Mouse (Mus musculus) spleen, adult 2 months (tissue): ENCODE measurements around the gene Arhgap27. TPM values are rescaled to one million over a fixed set of nuclear protein-coding genes. Genes with fewer than 3 reads are reported as not detected.

ENCODE experiments used
- DNase-seq, 2 experiments: peaks; one replicate each; pipeline versions ENCODE4 v3.0.0 to v3.0.0-alpha.2; 2012 to 2021; ENCODE audit warnings: low spot score in 2 of 2, low read depth in 1 of 2
- H3K27ac ChIP-seq: fragments of 200-500 bp; 2 replicates; pipeline ENCODE4 v1.5.1; 2012; ENCODE audit warnings: low read length, inconsistent platforms; ENCODE audit not compliant: insufficient read depth
- H3K27me3 ChIP-seq: fragments of 200-500 bp; 2 replicates; pipeline ENCODE4 v1.6.1; 2012; ENCODE audit warnings: mild to moderate bottlenecking, moderate library complexity, low read length, inconsistent platforms; ENCODE audit not compliant: control insufficient read depth, insufficient read depth
- H3K36me3 ChIP-seq: fragments of 200-500 bp; 2 replicates; pipeline ENCODE4 v1.6.1; 2012; ENCODE audit warnings: mild to moderate bottlenecking, low read length, inconsistent platforms; ENCODE audit not compliant: control insufficient read depth, insufficient read depth
- H3K4me1 ChIP-seq: fragments of 200-500 bp; 2 replicates; pipeline ENCODE4 v1.6.1; 2011; ENCODE audit warnings: inconsistent platforms; ENCODE audit not compliant: control insufficient read depth, insufficient read depth, insufficient read length
- H3K4me3 ChIP-seq: fragments of 200-500 bp; 2 replicates; pipeline ENCODE4 v1.5.1; 2011; ENCODE audit warnings: mild to moderate bottlenecking, inconsistent platforms; ENCODE audit not compliant: insufficient read depth, insufficient read length; ENCODE audit errors: extremely low read depth
- CTCF ChIP-seq: fragments of 200-500 bp; IDR thresholded peaks from 2 replicates; pipeline ENCODE4 v1.5.1; 2011; ENCODE audit warnings: mild to moderate bottlenecking, inconsistent platforms; ENCODE audit not compliant: insufficient read depth, insufficient read length, insufficient replicate concordance; ENCODE audit errors: extremely low read depth
- POLR2A ChIP-seq: fragments of 200-500 bp; IDR thresholded peaks from 2 replicates; pipeline ENCODE4 v1.6.1; 2011; ENCODE audit warnings: low read depth, low read length, inconsistent platforms
- WGBS: fragments of 180-500 bp; shearing (Covaris S2); methylation state at CpG from one replicate; pipeline ENCODE4 v1.1.7; 2018; 5-methylcytosine and 5-hydroxymethylcytosine counted together
- polyA plus RNA-seq: library from polyadenylated mRNA; depleted of rRNA; stranded (reverse); fragments of >200 nt; gene quantifications from 2 replicates; pipeline ENCODE4 v1.2.3, GENCODE M21; 2012

The Arhgap27 gene
- polyA plus RNA-seq, 1 experiment: 90.0 TPM

GRCm38 (mm10) chr11:103311960-103312611, 51.4 kb downstream of the Arhgap27 start:
- H3K36me3 ChIP-seq: no peaks in the 10 kb centered on the region
- DNase-seq: no peak
- no peaks in the 10 kb centered on the region; the same call in 1 of the 2 replicates for H3K4me1 ChIP-seq
- no peak for TF ChIP-seq POLR2A
- TF ChIP-seq CTCF: no peak
- WGBS: 8% methylated on average over 30 of the region's 30 CpGs
- peak overlapping the region; percentile 29; the same call in 1 of the 2 replicates for H3K27ac ChIP-seq
- H3K27me3 ChIP-seq: peaks cover 3% of the 10 kb centered on the region; the same call in 1 of the 2 replicates
- H3K4me3 ChIP-seq: no peak overlapping the region

GRCm38 (mm10) chr11:103309956-103310574, 53.4 kb downstream of the Arhgap27 start:
- no peaks in the 10 kb centered on the region; the same call in 1 of the 2 replicates for H3K4me1 ChIP-seq
- no peak for DNase-seq
- no peak overlapping the region for H3K27ac ChIP-seq
- TF ChIP-seq CTCF (no peak), POLR2A (no peak)
- H3K27me3 ChIP-seq: peaks cover 3% of the 10 kb centered on the region; the same call in 1 of the 2 replicates
- H3K36me3 ChIP-seq: no peaks in the 10 kb centered on the region
- 27% methylated on average over 10 of the region's 10 CpGs for whole genome bisulfite sequencing
- no peak overlapping the region for H3K4me3 ChIP-seq

DNA sequence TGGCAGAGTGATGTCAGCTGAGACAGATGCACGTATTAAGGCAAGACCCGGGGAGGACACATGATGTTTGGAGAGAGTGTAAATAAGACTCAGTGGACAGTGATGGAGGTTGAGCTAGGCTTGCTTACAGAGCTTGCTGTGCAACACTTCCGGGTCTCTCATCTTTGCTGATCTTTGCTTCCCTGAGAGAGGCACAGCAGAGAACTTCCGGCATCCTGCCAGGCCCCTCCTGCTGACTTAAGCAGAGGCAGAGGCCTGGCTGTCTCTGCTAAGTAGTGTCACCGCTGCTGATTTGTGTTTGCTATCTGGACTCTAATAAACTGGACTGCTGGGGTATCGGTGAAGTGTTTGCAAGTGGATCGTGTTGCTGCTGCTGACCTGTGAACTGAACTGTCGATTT, 55.6 kb downstream of the Arhgap27 start:
- Histone ChIP-seq H3K27me3 (peaks cover 3% of the 10 kb centered on the region; the same call in 1 of the 2 replicates), H3K36me3 (no peaks in the 10 kb centered on the region), H3K4me1 (peaks cover 2% of the 10 kb centered on the region; the same call in 1 of the 2 replicates), H3K4me3 (no peak overlapping the region), H3K27ac (peak overlapping the region; percentile 65)
- WGBS: 54% methylated on average over 8 of the region's 8 CpGs
- DNase-seq: peak in 1 of 2 experiments; percentile 37
- no peak for TF ChIP-seq POLR2A
- TF ChIP-seq CTCF: no peak

DNA sequence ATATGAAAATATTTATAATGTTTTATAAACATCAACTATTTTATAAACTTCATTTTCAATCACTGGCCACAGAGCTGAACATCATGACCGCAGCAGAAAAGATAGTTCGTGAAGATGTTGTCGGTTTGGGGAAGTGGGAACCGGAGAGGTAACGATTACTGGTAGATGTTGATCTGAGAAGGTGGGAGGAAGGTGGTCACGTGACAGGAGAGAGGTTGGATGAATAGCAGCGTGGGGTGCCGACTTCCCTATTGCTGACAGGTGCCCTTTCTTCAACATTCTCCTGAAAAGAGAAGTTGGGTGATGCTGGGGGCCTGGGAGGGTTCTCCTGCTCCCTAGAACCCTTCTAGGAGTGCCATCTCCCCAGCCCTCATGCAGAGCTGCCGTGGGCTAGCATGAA, 59.0 kb downstream of the Arhgap27 start:
- Histone ChIP-seq H3K4me3 (no peak overlapping the region), H3K36me3 (no peaks in the 10 kb centered on the region), H3K27me3 (no peaks in the 10 kb centered on the region), H3K27ac (no peak overlapping the region), H3K4me1 (peaks cover 2% of the 10 kb centered on the region; the same call in 1 of the 2 replicates)
- peak; percentile 38 to 41 for DNase-seq
- TF ChIP-seq CTCF (no peak), POLR2A (no peak)
- 16% methylated on average over 9 of the region's 9 CpGs for WGBS

GRCm38 (mm10) chr11:103294772-103295171, 68.7 kb downstream of the Arhgap27 start:
- H3K27me3 ChIP-seq: no peaks in the 10 kb centered on the region
- no peaks in the 10 kb centered on the region for H3K36me3 ChIP-seq
- no peaks in the 10 kb centered on the region for H3K4me1 ChIP-seq
- 80% methylated on average over 7 of the region's 7 CpGs for WGBS
- TF ChIP-seq POLR2A: no peak
- no peak overlapping the region for H3K27ac ChIP-seq
- no peak for DNase-seq
- no peak overlapping the region for H3K4me3 ChIP-seq

DNA sequence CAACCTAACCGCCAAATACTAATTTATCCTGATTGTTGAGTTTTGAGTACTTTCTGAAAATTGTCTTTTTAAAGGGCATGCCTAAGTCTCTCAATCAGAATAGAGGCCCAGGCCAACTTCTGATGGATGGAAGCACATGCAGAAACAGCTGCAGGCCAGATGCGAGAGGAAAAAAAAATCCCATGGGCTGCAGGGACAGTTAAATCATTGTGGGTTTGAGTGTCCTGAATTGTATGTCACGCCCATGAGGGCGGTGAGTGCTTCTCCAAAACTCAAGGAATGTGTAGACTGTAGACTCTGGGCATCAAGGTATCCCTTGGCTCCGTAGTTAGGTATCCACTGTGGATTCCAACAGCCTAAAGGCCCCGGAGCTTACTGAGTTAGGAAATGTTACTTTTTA, 69.4 kb downstream of the Arhgap27 start:
- Histone ChIP-seq H3K36me3 (no peaks in the 10 kb centered on the region), H3K4me3 (no peak overlapping the region), H3K27ac (no peak overlapping the region), H3K4me1 (no peaks in the 10 kb centered on the region), H3K27me3 (no peaks in the 10 kb centered on the region)
- WGBS: 91% methylated on average over 6 of the region's 6 CpGs
- TF ChIP-seq POLR2A (no peak), CTCF (no peak)
- no peak for DNase-seq

DNA sequence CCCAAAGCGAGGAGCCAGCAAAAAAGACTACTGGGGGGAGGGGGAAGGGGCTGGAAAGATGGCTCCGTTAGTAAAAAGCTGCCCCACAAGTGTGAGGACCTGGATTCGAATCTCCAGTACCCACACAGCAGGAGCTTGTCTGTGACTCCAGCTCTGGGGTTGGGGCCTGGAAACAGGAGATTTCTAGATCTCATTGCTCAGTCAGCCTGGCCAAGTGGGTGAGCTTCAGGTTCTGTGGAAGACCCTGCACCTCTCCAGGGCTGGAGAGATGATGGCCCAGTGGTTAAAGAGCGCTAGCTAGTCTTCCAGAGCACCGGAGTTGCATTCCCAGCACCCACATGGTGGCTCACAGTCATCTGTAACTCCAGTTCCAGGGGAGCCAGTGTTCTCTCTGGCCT, 70.6 kb downstream of the Arhgap27 start:
- WGBS: 84% methylated on average over 5 of the region's 5 CpGs

More for the DNA sequence above, 70.6 kb downstream of the Arhgap27 start:
- no peaks in the 10 kb centered on the region for H3K36me3 ChIP-seq
- H3K27me3 ChIP-seq: no peaks in the 10 kb centered on the region
- H3K4me3 ChIP-seq: no peak overlapping the region
- DNase-seq: no peak
- H3K27ac ChIP-seq: 0 out of 2 replicates have a peak overlapping the region, but pooled peaks have one; percentile 16
- H3K4me1 ChIP-seq: no peaks in the 10 kb centered on the region
- no peak for TF ChIP-seq CTCF
- TF ChIP-seq POLR2A: no peak
